Mouse (Mus musculus): Measurements from ENCODE around the gene Fbxo44. TPM values are rescaled to one million over a fixed set of nuclear protein-coding genes. Genes with fewer than 3 reads are reported as not detected.

The Fbxo44 gene
- 1.3 and 1.4 TPM in 2 replicates for polyA plus RNA-seq (2012; rRNA removed)

DNA sequence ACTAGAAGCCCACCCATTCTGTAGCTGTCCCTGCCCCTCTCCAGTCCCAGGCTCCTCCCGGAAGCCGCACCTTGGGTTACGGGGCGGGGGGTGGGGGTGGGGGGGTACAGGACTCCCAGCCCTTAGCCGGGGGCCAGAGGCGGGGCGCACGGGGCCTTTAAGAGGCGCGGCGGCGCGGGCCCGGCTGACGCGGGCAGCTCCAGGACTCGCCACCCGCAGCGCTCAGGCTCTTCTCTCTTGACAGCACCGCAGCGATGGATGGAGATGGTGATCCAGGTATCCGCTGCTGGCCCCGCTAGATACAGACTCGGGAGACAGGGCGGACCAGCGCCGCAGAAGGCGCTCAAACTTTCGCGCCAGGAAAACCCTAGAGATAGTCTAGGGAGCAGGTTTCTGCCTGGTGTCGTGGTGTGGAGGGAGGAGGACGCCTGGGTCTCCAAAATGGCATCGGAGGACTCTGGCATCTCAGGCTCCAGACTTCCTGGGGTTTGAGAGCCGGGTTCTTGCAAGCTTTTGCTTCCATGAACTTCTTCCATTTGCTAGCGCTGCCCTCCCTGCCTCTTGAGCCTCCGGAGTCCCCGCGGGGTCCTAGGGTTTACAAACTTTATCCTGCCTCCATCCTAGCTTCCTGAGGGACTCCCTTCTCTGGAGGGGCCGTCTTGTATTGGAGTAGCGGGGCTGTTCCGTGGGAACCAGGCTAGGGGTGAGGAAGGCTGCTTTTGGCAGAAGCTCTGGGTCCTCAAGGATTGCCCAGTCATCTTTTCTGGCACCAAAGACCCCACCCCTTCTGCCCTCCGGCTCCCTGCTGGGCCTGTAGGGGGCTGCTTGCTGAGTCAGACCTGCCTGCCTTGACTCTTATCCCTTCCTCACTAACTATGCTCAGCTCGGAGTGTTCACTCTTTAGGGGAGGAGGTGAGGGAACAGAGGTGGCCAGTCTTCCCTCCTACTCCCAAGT is at the start of gene Fbxo44, which contains the start of gene Fbxo2:
Gene Fbxo44, minus strand, starts transcription at position 47 of the 955 bp plus-strand sequence.
Gene Fbxo2, plus strand, starts transcription at position 186 of the 955 bp plus-strand sequence.

DNA sequence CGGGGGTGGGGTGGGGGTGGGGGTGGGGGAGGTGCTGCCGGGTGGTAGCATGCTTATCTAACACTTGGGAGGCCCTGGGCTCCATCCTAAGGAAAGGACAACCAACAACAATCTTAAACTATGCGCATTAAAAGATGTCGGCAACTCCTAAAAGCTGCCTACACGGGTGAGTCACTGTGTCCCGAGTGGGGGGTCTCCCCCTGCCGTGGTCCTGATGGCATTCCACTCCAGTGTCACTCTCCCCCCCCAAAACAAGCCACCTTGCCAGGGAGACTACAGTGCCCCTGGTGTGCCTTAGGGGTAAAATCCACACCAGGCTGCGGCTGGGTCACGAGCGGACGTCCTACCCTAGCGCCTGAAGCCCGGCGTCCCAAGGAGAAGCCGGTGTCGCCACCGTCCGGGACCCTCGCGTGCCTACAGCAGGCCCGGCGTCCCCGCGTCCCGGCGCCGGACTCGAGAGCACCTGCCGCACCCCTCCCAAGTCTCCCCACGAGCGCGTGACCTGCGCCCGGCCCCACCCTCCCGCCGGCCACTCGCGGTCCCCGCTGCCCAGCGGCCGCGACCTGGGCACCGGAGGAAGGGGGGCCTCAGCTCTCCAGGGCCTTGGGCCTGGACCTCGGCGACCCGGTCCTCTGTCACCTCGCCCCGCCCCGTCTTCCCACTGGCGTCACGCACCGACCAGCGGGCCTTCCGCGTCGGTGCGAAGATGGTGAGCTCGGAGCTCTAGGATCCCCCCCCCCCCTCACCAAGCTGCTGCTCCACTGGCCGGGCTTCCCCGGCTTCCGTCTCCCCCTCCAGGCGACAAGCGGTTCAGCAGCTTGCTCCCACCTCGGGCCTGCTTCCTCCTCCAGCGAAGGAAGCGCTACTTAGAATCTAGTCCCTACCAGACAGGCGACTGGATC is 8.8 kb downstream of the Fbxo44 start, which contains the start of gene Fbxo6:
Gene Fbxo6, minus strand, starts transcription at position 874 of the 902 bp plus-strand sequence.

DNA sequence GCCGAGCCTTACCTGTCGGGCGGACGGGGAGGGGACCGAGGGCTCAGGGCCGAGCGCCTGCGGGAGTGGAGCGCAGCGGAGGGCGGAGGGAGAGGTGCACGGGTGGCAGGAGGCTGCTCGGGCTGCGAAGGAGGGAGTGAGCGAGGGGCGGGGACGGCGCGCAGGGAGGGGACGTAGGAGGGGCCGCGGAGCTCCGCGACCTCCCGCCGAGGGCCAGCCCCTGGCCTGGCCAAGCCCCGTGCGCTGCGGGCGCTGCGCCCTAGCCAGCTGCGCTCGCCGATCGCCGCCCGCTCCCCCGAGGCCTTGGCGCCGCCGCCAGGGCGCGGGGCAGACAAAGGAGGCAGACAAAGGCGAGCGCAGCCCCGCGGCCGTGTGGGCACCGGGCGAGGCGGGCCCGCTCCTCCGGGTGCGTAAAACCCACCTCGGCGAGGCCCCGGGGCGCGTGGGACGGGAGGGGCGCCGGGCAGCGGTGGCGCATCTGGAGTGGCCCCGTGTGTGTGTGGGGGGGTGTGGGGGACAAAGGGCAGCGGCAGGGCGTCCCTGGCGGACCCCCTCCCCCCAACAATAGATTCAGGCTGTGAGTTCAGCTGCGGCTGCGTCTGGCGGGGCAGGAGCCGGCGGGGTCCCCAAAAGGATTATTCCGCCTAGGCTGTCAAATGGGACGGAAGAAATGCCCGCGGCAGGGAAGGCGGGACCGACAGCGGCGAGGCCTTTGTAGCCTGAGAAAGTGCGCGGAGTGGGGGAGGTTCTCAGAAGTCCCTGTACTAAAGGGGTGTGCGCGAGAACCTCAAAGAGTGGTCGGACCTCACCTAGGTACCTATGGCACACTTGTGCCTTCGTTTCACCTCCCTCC is 29.5 kb downstream of the Fbxo44 start, which contains the start of gene Draxin:
Gene Draxin, minus strand, starts transcription at position 138 of the 853 bp plus-strand sequence.

DNA sequence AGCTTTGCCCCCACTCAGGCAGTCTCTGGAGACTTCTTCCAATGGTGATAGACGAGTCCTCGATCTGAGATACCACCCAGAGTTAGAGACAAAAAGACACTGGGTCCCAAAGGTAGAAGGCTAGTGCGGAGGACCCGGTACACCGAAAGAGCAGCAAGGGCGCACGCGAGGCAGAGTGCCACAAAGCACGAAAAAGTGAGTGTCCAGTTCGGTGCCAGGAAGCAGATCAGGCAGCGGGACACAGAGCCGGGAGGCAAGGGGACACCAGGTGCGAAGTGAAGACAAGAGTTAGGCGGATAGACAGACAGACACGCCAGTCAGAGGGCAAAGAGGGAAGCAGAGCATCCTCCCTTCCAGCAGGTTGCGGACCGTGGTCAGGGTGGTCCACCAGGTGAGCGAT is 30.1 kb downstream of the Fbxo44 start, which contains the start of gene Mad2l2:
Gene Mad2l2, plus strand, starts transcription at position 252 of the 400 bp plus-strand sequence.

Other genes with a start within 250 kb of the Fbxo44 start
- gene Plod1, start 223.7 kb downstream of the Fbxo44 start, polyA plus RNA-seq (2012; rRNA removed) = 17.1 and 17.6 TPM in 2 replicates
- gene 2510039O18Rik, start 219.6 kb downstream of the Fbxo44 start, polyA plus RNA-seq (2012; rRNA removed) = 20.5 and 23.8 TPM in 2 replicates
- not detected in 2 replicates for gene Nppb, start 174.7 kb downstream of the Fbxo44 start, polyA plus RNA-seq (2012; rRNA removed)
- gene Nppa, start 159.8 kb downstream of the Fbxo44 start, polyA plus RNA-seq (2012; rRNA removed) = not detected in 2 replicates
- gene Clcn6, start 121.7 kb downstream of the Fbxo44 start, polyA plus RNA-seq (2012; rRNA removed) = 3.3 and 3.8 TPM in 2 replicates
- gene Mthfr, start 121.4 kb downstream of the Fbxo44 start, polyA plus RNA-seq (2012; rRNA removed) = 16.6 and 18.3 TPM in 2 replicates
- 5.1 and 5.6 TPM in 2 replicates for gene Agtrap, start 72.5 kb downstream of the Fbxo44 start, polyA plus RNA-seq (2012; rRNA removed)
- 12.2 and 13.0 TPM in 2 replicates for gene Mad2l2, start 30.1 kb downstream of the Fbxo44 start, polyA plus RNA-seq (2012; rRNA removed)
- 0.14 and 0.17 TPM in 2 replicates for gene Draxin, start 29.8 kb downstream of the Fbxo44 start, polyA plus RNA-seq (2012; rRNA removed)
- gene Fbxo6, start 8.3 kb downstream of the Fbxo44 start, polyA plus RNA-seq (2012; rRNA removed) = 18.9 and 23.5 TPM in 2 replicates
- 0.07 TPM in 2 replicates for gene Fbxo2, start 139 bp upstream of the Fbxo44 start, polyA plus RNA-seq (2012; rRNA removed)
- gene Disp3, start 127.5 kb upstream of the Fbxo44 start, polyA plus RNA-seq (2012; rRNA removed) = 0.01 and 0.05 TPM in 2 replicates

All from liver, embryonic 18 days (tissue).